Mouse (Mus musculus) CH12.LX (cell line): ENCODE data around the gene Ift172. TPM values are rescaled to one million over a fixed set of nuclear protein-coding genes. Genes with fewer than 3 reads are reported as not detected.

Experiments
- DNase-seq: peaks from one replicate; pipeline ENCODE4 v3.0.0-alpha.2; 2013; ENCODE audit errors: extremely low read depth
- H3K27ac ChIP-seq: 2 replicates; pipeline ENCODE4 v1.5.1; 2012; ENCODE audit warnings: low read depth, mild to moderate bottlenecking, control low read depth, moderate library complexity; ENCODE audit not compliant: insufficient read depth
- H3K27me3 ChIP-seq: replicated peaks from 2 replicates; pipeline ENCODE3; 2012; ENCODE audit warnings: inconsistent platforms
- H3K36me3 ChIP-seq, 2 experiments: replicated peaks in 1 of 2; 2 replicates each; pipeline versions ENCODE3 to v1.6.1; 2012; ENCODE audit warnings: inconsistent platforms in 1 of 2, low read length in 1 of 2, mild to moderate bottlenecking in 1 of 2, mixed read lengths in 1 of 2, moderate library complexity in 1 of 2; ENCODE audit not compliant: control insufficient read depth in 1 of 2, insufficient read depth in 1 of 2
- H3K4me1 ChIP-seq, 2 experiments: 2 replicates each; pipeline ENCODE4 v1.6.1; 2012; ENCODE audit warnings: inconsistent platforms in 1 of 2, moderate library complexity in 1 of 2; ENCODE audit not compliant: insufficient read depth in 2 of 2, control insufficient read depth in 1 of 2
- H3K4me2 ChIP-seq: 2 replicates; pipeline ENCODE4 v1.6.1; 2012; ENCODE audit warnings: low read depth, mild to moderate bottlenecking, control low read depth; ENCODE audit not compliant: poor library complexity, insufficient read depth, severe bottlenecking
- H3K4me3 ChIP-seq, 3 experiments: fragments of 150-350 bp in 1 of 3; sonication (generic) in 1 of 3; replicated peaks in 1 of 3; 2 replicates each; pipeline versions ENCODE3 to v1.5.1; 2011 to 2012; ENCODE audit warnings: low read depth in 2 of 3, low read length in 2 of 3, mild to moderate bottlenecking in 2 of 3, moderate library complexity in 2 of 3, control low read depth in 1 of 3, improper control_type of control experiment in 1 of 3, inconsistent platforms in 1 of 3, mixed read lengths in 1 of 3; ENCODE audit not compliant: poor library complexity in 1 of 3
- H3K79me2 ChIP-seq: replicated peaks from 2 replicates; pipeline ENCODE4 v1.6.1; 2012; ENCODE audit warnings: mild to moderate bottlenecking, moderate library complexity; ENCODE audit not compliant: control insufficient read depth, poor library complexity, insufficient read depth, severe bottlenecking; ENCODE audit errors: extremely low read depth
- H3K9ac ChIP-seq: 2 replicates; pipeline ENCODE4 v1.6.1; 2012; ENCODE audit warnings: low read depth, mild to moderate bottlenecking, control low read depth, moderate library complexity; ENCODE audit not compliant: insufficient read depth
- H3K9me3 ChIP-seq: replicated peaks from 2 replicates; pipeline ENCODE3; 2012; ENCODE audit warnings: low read length, inconsistent platforms, mixed read lengths
- EP300 ChIP-seq: IDR thresholded peaks from 2 replicates; pipeline ENCODE4 v1.6.1; 2011; ENCODE audit warnings: low read length, improper control_type of control experiment
- MAX ChIP-seq: IDR thresholded peaks from 2 replicates; pipeline ENCODE4 v1.6.1; 2011; ENCODE audit warnings: low read length, improper control_type of control experiment
- MXI1 ChIP-seq: IDR thresholded peaks from 2 replicates; pipeline ENCODE4 v1.6.1; 2011; ENCODE audit warnings: mild to moderate bottlenecking, low read depth, low read length, improper control_type of control experiment
- SIN3A ChIP-seq: IDR thresholded peaks from 2 replicates; pipeline ENCODE4 v1.6.1; 2012; ENCODE audit warnings: low read length, improper control_type of control experiment, inconsistent platforms
- SMC3 ChIP-seq: IDR thresholded peaks from 2 replicates; pipeline ENCODE4 v1.6.1; 2011; ENCODE audit warnings: low read depth, low read length, improper control_type of control experiment
- ZMIZ1 ChIP-seq: IDR thresholded peaks from 2 replicates; pipeline ENCODE4 v1.6.1; 2012; ENCODE audit warnings: low read depth, mild to moderate bottlenecking, inconsistent platforms, low read length, improper control_type of control experiment
- dilution Hi-C: fragments of 300-500 bp; cut with MboI; formaldehyde crosslinking; loops from 2 replicates; pipeline ENCODE4 v1.14.3; 2020; ENCODE audit warnings: low sequenced_read_pairs; ENCODE audit not compliant: extremely low pct_unique_long_range_greater_than_20kb, extremely low pct_ligation_motif_present
- in situ Hi-C: fragments of 300-500 bp; cut with MboI; formaldehyde crosslinking; loops from 3 replicates; pipeline ENCODE4 v1.14.3; 2019; ENCODE audit warnings: low sequenced_read_pairs, low pct_ligation_motif_present, low pct_unique_long_range_greater_than_20kb, mixed read lengths
- polyA plus RNA-seq: library from polyadenylated mRNA; unstranded; fragments of >175 nt; gene quantifications from 2 replicates; pipeline ENCODE4 v1.2.1, GENCODE M21; 2012; ENCODE audit warnings: low read depth; ENCODE audit not compliant: insufficient read length
- total RNA-seq, 2 experiments: library from RNA; depleted of rRNA; stranded (reverse); fragments of 300-350 nt in 1 of 2; fragments of >200 nt in 1 of 2; gene quantifications; 2 replicates each; pipeline ENCODE4 v1.2.3; 2012 to 2014

Ift172 gene
- total and polyA plus RNA-seq, 3 experiments: 6.1 to 21.5 (median 8.5) TPM

DNA sequence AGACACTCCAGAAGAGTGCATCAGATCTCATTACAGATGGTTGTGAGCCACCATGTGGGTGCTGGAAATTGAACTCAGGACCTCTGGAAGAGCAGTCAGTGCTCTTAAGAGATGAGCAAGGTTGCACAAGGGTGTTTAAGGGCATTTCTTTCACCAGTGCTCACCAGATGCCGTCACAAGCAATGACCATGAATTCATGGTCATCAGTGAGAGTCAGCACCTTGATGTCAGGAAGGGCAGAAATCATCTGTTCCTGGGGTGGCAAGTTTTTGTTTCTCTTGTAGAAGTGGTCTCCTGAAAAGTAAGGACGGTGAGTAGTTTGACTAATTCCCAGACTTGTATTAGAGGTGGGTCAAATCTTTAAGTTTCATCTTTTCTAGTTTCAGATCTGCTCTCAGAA is 87.0 kb downstream of the Ift172 start:
- H3K4me2 ChIP-seq: no peak overlapping the region
- no peak overlapping the region for H3K27ac ChIP-seq
- DNase-seq: no peak
- H3K9me3 ChIP-seq: no peaks in the 10 kb centered on the region
- H3K4me1 ChIP-seq: peaks cover 6 to 23% of the 10 kb centered on the region in 2 experiments
- dilution Hi-C loops: no loop called here
- H3K9ac ChIP-seq: no peak overlapping the region
- H3K4me3 ChIP-seq: no peak overlapping the region
- in situ Hi-C loops: no loop called here
- H3K79me2 ChIP-seq: peaks cover 27% of the 10 kb centered on the region
- TF ChIP-seq SIN3A: no peak
- no peak for TF ChIP-seq SMC3
- no peak for TF ChIP-seq MAX
- TF ChIP-seq MXI1: no peak
- TF ChIP-seq ZMIZ1: no peak
- TF ChIP-seq EP300: no peak
- H3K36me3 ChIP-seq: peaks cover 65 to 84% of the 10 kb centered on the region in 2 experiments
- H3K27me3 ChIP-seq: no peaks in the 10 kb centered on the region

Other genes with a start within 250 kb of the Ift172 start
Only the 20 nearest of the 24 such genes appear.
- gene Dnajc5g, start 184.8 kb downstream of the Ift172 start, total RNA-seq (2012; rRNA removed): not detected in 2 replicates
- not detected in 2 replicates for gene Dnajc5g, start 184.8 kb downstream of the Ift172 start, total RNA-seq (2014; rRNA removed)
- not detected in 2 replicates for gene Dnajc5g, start 184.8 kb downstream of the Ift172 start, polyA plus RNA-seq
- not detected in 2 replicates for gene Slc30a3, start 182.9 kb downstream of the Ift172 start, total RNA-seq (2012; rRNA removed)
- not detected in 2 replicates for gene Slc30a3, start 182.9 kb downstream of the Ift172 start, total RNA-seq (2014; rRNA removed)
- not detected in 2 replicates for gene Slc30a3, start 182.9 kb downstream of the Ift172 start, polyA plus RNA-seq
- gene Trim54, start 174.4 kb downstream of the Ift172 start, total RNA-seq (2012; rRNA removed): not detected in 2 replicates
- gene Trim54, start 174.4 kb downstream of the Ift172 start, total RNA-seq (2014; rRNA removed): not detected in 2 replicates
- not detected in 2 replicates for gene Trim54, start 174.4 kb downstream of the Ift172 start, polyA plus RNA-seq
- not detected in 2 replicates for gene Ucn, start 152.3 kb downstream of the Ift172 start, total RNA-seq (2012; rRNA removed)
- not detected in 2 replicates for gene Ucn, start 152.3 kb downstream of the Ift172 start, total RNA-seq (2014; rRNA removed)
- gene Ucn, start 152.3 kb downstream of the Ift172 start, polyA plus RNA-seq: not detected in 2 replicates
- gene Mpv17, start 136.9 kb downstream of the Ift172 start, total RNA-seq (2012; rRNA removed): 24.0 and 30.3 TPM in 2 replicates
- gene Mpv17, start 136.9 kb downstream of the Ift172 start, total RNA-seq (2014; rRNA removed): 37.6 and 39.7 TPM in 2 replicates
- 32.8 and 40.4 TPM in 2 replicates for gene Mpv17, start 136.9 kb downstream of the Ift172 start, polyA plus RNA-seq
- gene Gm29609, start 111.2 kb downstream of the Ift172 start, total RNA-seq (2012; rRNA removed): 1.4 and 2.7 TPM in 2 replicates
- gene Gm29609, start 111.2 kb downstream of the Ift172 start, total RNA-seq (2014; rRNA removed): 1.2 and 2.1 TPM in 2 replicates
- gene Gm29609, start 111.2 kb downstream of the Ift172 start, polyA plus RNA-seq: 0.57 and 3.0 TPM in 2 replicates
- gene Gtf3c2, start 111.0 kb downstream of the Ift172 start, total RNA-seq (2012; rRNA removed): 49.4 and 51.2 TPM in 2 replicates
- 19.4 and 22.8 TPM in 2 replicates for gene Gtf3c2, start 111.0 kb downstream of the Ift172 start, total RNA-seq (2014; rRNA removed)
- 96.9 and 99.5 TPM in 2 replicates for gene Gtf3c2, start 111.0 kb downstream of the Ift172 start, polyA plus RNA-seq
- 61.5 and 73.9 TPM in 2 replicates for gene Snx17, start 97.9 kb downstream of the Ift172 start, total RNA-seq (2012; rRNA removed)
- gene Snx17, start 97.9 kb downstream of the Ift172 start, total RNA-seq (2014; rRNA removed): 52.6 and 56.7 TPM in 2 replicates
- gene Snx17, start 97.9 kb downstream of the Ift172 start, polyA plus RNA-seq: 59.2 and 63.9 TPM in 2 replicates
- gene Eif2b4, start 97.7 kb downstream of the Ift172 start, total RNA-seq (2012; rRNA removed): 56.8 and 75.0 TPM in 2 replicates
- gene Eif2b4, start 97.7 kb downstream of the Ift172 start, total RNA-seq (2014; rRNA removed): 26.8 and 29.0 TPM in 2 replicates
- gene Eif2b4, start 97.7 kb downstream of the Ift172 start, polyA plus RNA-seq: 99.5 and 106 TPM in 2 replicates
- 6.9 and 7.4 TPM in 2 replicates for gene Zfp513, start 88.8 kb downstream of the Ift172 start, total RNA-seq (2012; rRNA removed)
- 2.4 and 3.6 TPM in 2 replicates for gene Zfp513, start 88.8 kb downstream of the Ift172 start, total RNA-seq (2014; rRNA removed)
- gene Zfp513, start 88.8 kb downstream of the Ift172 start, polyA plus RNA-seq: 10.2 and 12.8 TPM in 2 replicates
- 182 and 225 TPM in 2 replicates for gene Ppm1g, start 70.4 kb downstream of the Ift172 start, total RNA-seq (2012; rRNA removed)
- 96.9 and 97.8 TPM in 2 replicates for gene Ppm1g, start 70.4 kb downstream of the Ift172 start, total RNA-seq (2014; rRNA removed)
- 366 and 383 TPM in 2 replicates for gene Ppm1g, start 70.4 kb downstream of the Ift172 start, polyA plus RNA-seq
- 36.6 and 40.4 TPM in 2 replicates for gene Nrbp1, start 50.3 kb downstream of the Ift172 start, total RNA-seq (2012; rRNA removed)
- 40.5 and 41.5 TPM in 2 replicates for gene Nrbp1, start 50.3 kb downstream of the Ift172 start, total RNA-seq (2014; rRNA removed)
- 34.5 and 36.1 TPM in 2 replicates for gene Nrbp1, start 50.3 kb downstream of the Ift172 start, polyA plus RNA-seq
- not detected in 2 replicates for gene Gm9970, start 49.9 kb downstream of the Ift172 start, total RNA-seq (2012; rRNA removed)
- not detected in 2 replicates for gene Gm9970, start 49.9 kb downstream of the Ift172 start, total RNA-seq (2014; rRNA removed)
- gene Gm9970, start 49.9 kb downstream of the Ift172 start, polyA plus RNA-seq: not detected in 2 replicates
- 13.9 and 14.1 TPM in 2 replicates for gene Krtcap3, start 39.4 kb downstream of the Ift172 start, total RNA-seq (2012; rRNA removed)
- gene Krtcap3, start 39.4 kb downstream of the Ift172 start, total RNA-seq (2014; rRNA removed): 9.8 and 10.0 TPM in 2 replicates
- 8.6 and 11.3 TPM in 2 replicates for gene Krtcap3, start 39.4 kb downstream of the Ift172 start, polyA plus RNA-seq
- gene Fndc4, start 5.0 kb upstream of the Ift172 start, total RNA-seq (2012; rRNA removed): 0.13 and 0.34 TPM in 2 replicates
- not detected in 2 replicates for gene Fndc4, start 5.0 kb upstream of the Ift172 start, total RNA-seq (2014; rRNA removed)
- not detected in 2 replicates for gene Fndc4, start 5.0 kb upstream of the Ift172 start, polyA plus RNA-seq
- gene Gckr, start 6.3 kb upstream of the Ift172 start, total RNA-seq (2012; rRNA removed): 0.08 TPM in 1 of 2 replicates, not detected in the other
- not detected in 2 replicates for gene Gckr, start 6.3 kb upstream of the Ift172 start, total RNA-seq (2014; rRNA removed)
- gene Gckr, start 6.3 kb upstream of the Ift172 start, polyA plus RNA-seq: not detected in 2 replicates
- gene Zfp512, start 161.3 kb upstream of the Ift172 start, total RNA-seq (2012; rRNA removed): 13.6 and 16.5 TPM in 2 replicates
- 16.0 and 17.2 TPM in 2 replicates for gene Zfp512, start 161.3 kb upstream of the Ift172 start, total RNA-seq (2014; rRNA removed)
- gene Zfp512, start 161.3 kb upstream of the Ift172 start, polyA plus RNA-seq: 15.4 and 16.5 TPM in 2 replicates
- 0.08 TPM in 1 of 2 replicates, not detected in the other for gene 4930548H24Rik, start 194.6 kb upstream of the Ift172 start, total RNA-seq (2012; rRNA removed)
- gene 4930548H24Rik, start 194.6 kb upstream of the Ift172 start, total RNA-seq (2014; rRNA removed): 0.19 TPM in 1 of 2 replicates, not detected in the other
- gene 4930548H24Rik, start 194.6 kb upstream of the Ift172 start, polyA plus RNA-seq: 0.18 TPM in 1 of 2 replicates, not detected in the other
- 30.6 and 40.8 TPM in 2 replicates for gene Gpn1, start 203.6 kb upstream of the Ift172 start, total RNA-seq (2012; rRNA removed)
- 37.3 and 47.5 TPM in 2 replicates for gene Gpn1, start 203.6 kb upstream of the Ift172 start, total RNA-seq (2014; rRNA removed)
- 38.7 and 42.6 TPM in 2 replicates for gene Gpn1, start 203.6 kb upstream of the Ift172 start, polyA plus RNA-seq
- gene Slc4a1ap, start 235.9 kb upstream of the Ift172 start, total RNA-seq (2012; rRNA removed): 25.7 and 30.0 TPM in 2 replicates
- gene Slc4a1ap, start 235.9 kb upstream of the Ift172 start, total RNA-seq (2014; rRNA removed): 27.9 and 31.0 TPM in 2 replicates
- 41.1 and 50.6 TPM in 2 replicates for gene Slc4a1ap, start 235.9 kb upstream of the Ift172 start, polyA plus RNA-seq